In the genomic region with DNA sequence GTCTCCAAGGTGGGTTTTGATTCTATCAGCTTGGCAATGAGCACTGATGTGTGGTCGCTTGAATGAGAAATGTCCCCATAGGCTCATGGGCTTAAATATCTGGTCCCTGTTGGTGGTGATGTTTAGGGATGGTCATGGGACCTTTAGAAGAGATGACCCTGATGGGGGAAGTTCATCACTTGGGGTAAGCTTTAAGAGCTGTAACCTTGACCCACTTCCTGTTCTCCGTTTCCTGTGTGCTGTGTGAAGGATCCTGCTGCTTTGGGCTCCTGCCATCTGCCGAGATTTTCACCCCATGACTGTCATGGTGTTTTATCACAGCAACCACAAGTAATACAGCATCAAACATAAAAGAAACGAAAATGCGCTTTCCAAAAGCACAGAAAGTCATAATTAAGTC, we compare ENCODE assay signal across 17 mouse cellular contexts.
"Had no signal": no experiment of that assay in that cellular context is flagged by ENCODE, and none has a peak within 500 bp of the region (broad histone marks: within the 10 kb centered on the region; RNA-seq: fewer than 3 reads in every experiment).

No protein-coding gene starts in this region.

- H3K4me2 ChIP-seq: limb, embryonic 12.5 days; liver, embryonic 15.5 days; midbrain, embryonic 11.5 days; midbrain, embryonic 15.5 days had no signal

- H3K9me3 ChIP-seq: limb, embryonic 12.5 days; liver, embryonic 15.5 days; midbrain, embryonic 15.5 days had no signal

- DNase-seq: kidney, adult 8-10 months; kidney, postnatal 25 days; liver; lung, adult 2 months; lung, postnatal 36 days; right cerebral cortex, adult 18-20 months; right cerebral cortex, postnatal 25 days; thymus, postnatal 14 days had no signal

- H3K36me3 ChIP-seq: limb, embryonic 12.5 days; liver, embryonic 15.5 days; midbrain, embryonic 15.5 days had no signal

- ATAC-seq: intestine, postnatal 0 days; lung, postnatal 0 days; midbrain, embryonic 15.5 days had no signal

- H3K9ac ChIP-seq: limb, embryonic 12.5 days; liver, embryonic 15.5 days; midbrain, embryonic 15.5 days had no signal

- H3K27me3 ChIP-seq: limb, embryonic 12.5 days; liver, embryonic 15.5 days; megakaryocyte, embryonic 14.5 days; midbrain, embryonic 15.5 days had no signal

- H3K4me1 ChIP-seq: liver, embryonic 15.5 days; megakaryocyte, embryonic 14.5 days had no signal

- H3K4me3 ChIP-seq: left cerebral cortex, adult 2 months; limb, embryonic 12.5 days; liver, embryonic 15.5 days; megakaryocyte, embryonic 14.5 days; midbrain, embryonic 15.5 days had no signal

- H3K27ac ChIP-seq: left cerebral cortex, adult 2 months; limb, embryonic 12.5 days; liver, embryonic 15.5 days; midbrain, embryonic 15.5 days; stomach, postnatal 0 days had no signal
